Mouse (Mus musculus): Measurements from ENCODE around the gene Hoxa4. TPM values are rescaled to one million over a fixed set of nuclear protein-coding genes. Genes with fewer than 3 reads are reported as not detected.

Hoxa4 gene
- polyA plus RNA-seq, 1 experiment from 2014 or later, result 3.1 TPM

GRCm38 (mm10) chr6:52219234-52219942 is 27.8 kb upstream of the Hoxa4 start:
- Histone ChIP-seq H3K4me3 (ENCODE audit: low read depth, low read length) (no peak overlapping the region), H3K36me3 (ENCODE audit: control insufficient read depth, insufficient read depth, low read length) (no peaks in the 10 kb centered on the region), H3K9ac (ENCODE audit: low read depth, low read length) (no peak overlapping the region), H3K4me2 (no peak overlapping the region), H3K9me3 (ENCODE audit: control insufficient read depth, low read length) (no peaks in the 10 kb centered on the region), H3K27me3 (replicated peaks; ENCODE audit: control insufficient read depth, insufficient read depth, low read length) (peaks cover 100% of the 10 kb centered on the region), H3K27ac (ENCODE audit: low read depth, low read length) (no peak overlapping the region), H3K4me1 (replicated peaks; ENCODE audit: control insufficient read depth, insufficient read depth, low read length) (no peaks in the 10 kb centered on the region)
- 30% methylated on average over 9 of the region's 9 CpGs for WGBS
- no peak for DNase-seq (ENCODE audit: low spot score)
- ATAC-seq (replicated peaks; ENCODE audit: low FRiP score), result no peak

- Histone ChIP-seq H3K9ac (ENCODE audit: low read depth, low read length) (no peak overlapping the region), H3K4me2 (no peak overlapping the region), H3K27me3 (replicated peaks; ENCODE audit: control insufficient read depth, insufficient read depth, low read length) (peaks cover 100% of the 10 kb centered on the region), H3K4me1 (replicated peaks; ENCODE audit: control insufficient read depth, insufficient read depth, low read length) (no peaks in the 10 kb centered on the region), H3K4me3 (ENCODE audit: low read depth, low read length) (no peak overlapping the region), H3K36me3 (ENCODE audit: control insufficient read depth, insufficient read depth, low read length) (no peaks in the 10 kb centered on the region), H3K9me3 (ENCODE audit: control insufficient read depth, low read length) (no peaks in the 10 kb centered on the region), H3K27ac (ENCODE audit: low read depth, low read length) (no peak overlapping the region)
- no peak for DNase-seq (ENCODE audit: low spot score)
- no peak for ATAC-seq (replicated peaks; ENCODE audit: low FRiP score)
- 8% methylated on average over 14 of the region's 14 CpGs for WGBS
These were observed 27.2 kb upstream of the Hoxa4 start for GRCm38 (mm10) chr6:52218643-52219215.

- no peak for ATAC-seq (replicated peaks; ENCODE audit: low FRiP score)
- Histone ChIP-seq H3K9me3 (ENCODE audit: control insufficient read depth, low read length) (no peaks in the 10 kb centered on the region), H3K27ac (ENCODE audit: low read depth, low read length) (no peak overlapping the region), H3K27me3 (replicated peaks; ENCODE audit: control insufficient read depth, insufficient read depth, low read length) (peaks cover 100% of the 10 kb centered on the region), H3K9ac (ENCODE audit: low read depth, low read length) (no peak overlapping the region), H3K4me3 (ENCODE audit: low read depth, low read length) (peak overlapping the region; percentile 40; the same call in 1 of the 2 replicates), H3K36me3 (ENCODE audit: control insufficient read depth, insufficient read depth, low read length) (no peaks in the 10 kb centered on the region), H3K4me2 (peak overlapping the region; percentile 62), H3K4me1 (replicated peaks; ENCODE audit: control insufficient read depth, insufficient read depth, low read length) (no peaks in the 10 kb centered on the region)
- 7% methylated on average over 23 of the region's 23 CpGs for WGBS
- no peak for DNase-seq (ENCODE audit: low spot score)
These were observed 26.5 kb upstream of the Hoxa4 start for GRCm38 (mm10) chr6:52217895-52218642.

- no peak overlapping the region for H3K9ac ChIP-seq (ENCODE audit: low read depth, low read length)
- H3K4me1 ChIP-seq (replicated peaks; ENCODE audit: control insufficient read depth, insufficient read depth, low read length), result no peaks in the 10 kb centered on the region
- H3K9me3 ChIP-seq (ENCODE audit: control insufficient read depth, low read length), result no peaks in the 10 kb centered on the region
- ATAC-seq (replicated peaks; ENCODE audit: low FRiP score) (no peak), DNase-seq (ENCODE audit: low spot score) (no peak)
- under 1% methylated on average over 25 of the region's 25 CpGs for WGBS
- H3K27ac ChIP-seq (ENCODE audit: low read depth, low read length), result no peak overlapping the region
- H3K4me3 ChIP-seq (ENCODE audit: low read depth, low read length), result peak overlapping the region; percentile 40
- H3K27me3 ChIP-seq (replicated peaks; ENCODE audit: control insufficient read depth, insufficient read depth, low read length), result peaks cover 100% of the 10 kb centered on the region
- H3K36me3 ChIP-seq (ENCODE audit: control insufficient read depth, insufficient read depth, low read length), result no peaks in the 10 kb centered on the region
- peak overlapping the region; percentile 62 for H3K4me2 ChIP-seq
These were observed 25.9 kb upstream of the Hoxa4 start for GRCm38 (mm10) chr6:52217459-52217768.

- H3K27ac ChIP-seq (ENCODE audit: low read depth, low read length), result no peak overlapping the region
- H3K4me3 ChIP-seq (ENCODE audit: low read depth, low read length), result peak overlapping the region; percentile 40
- H3K36me3 ChIP-seq (ENCODE audit: control insufficient read depth, insufficient read depth, low read length), result no peaks in the 10 kb centered on the region
- 2% methylated on average over 60 of the region's 60 CpGs for whole genome bisulfite sequencing
- H3K9ac ChIP-seq (ENCODE audit: low read depth, low read length), result peak overlapping the region; percentile 12; the same call in 1 of the 2 replicates
- H3K9me3 ChIP-seq (ENCODE audit: control insufficient read depth, low read length), result no peaks in the 10 kb centered on the region
- H3K4me1 ChIP-seq (replicated peaks; ENCODE audit: control insufficient read depth, insufficient read depth, low read length), result no peaks in the 10 kb centered on the region; the same call in 1 of the 2 replicates
- no peak for DNase-seq (ENCODE audit: low spot score)
- H3K4me2 ChIP-seq, result peak overlapping the region; percentile 62
- H3K27me3 ChIP-seq (replicated peaks; ENCODE audit: control insufficient read depth, insufficient read depth, low read length), result peaks cover 100% of the 10 kb centered on the region
- no peak for ATAC-seq (replicated peaks; ENCODE audit: low FRiP score)
These were observed 25.3 kb upstream of the Hoxa4 start for GRCm38 (mm10) chr6:52216691-52217458.

- WGBS, result 4% methylated on average over 30 of the region's 30 CpGs
- peak overlapping the region; percentile 23; the same call in 1 of the 2 replicates for H3K4me2 ChIP-seq
- ATAC-seq (replicated peaks; ENCODE audit: low FRiP score) (no peak), DNase-seq (ENCODE audit: low spot score) (no peak)
- H3K27ac ChIP-seq (ENCODE audit: low read depth, low read length), result no peak overlapping the region
- no peak overlapping the region for H3K9ac ChIP-seq (ENCODE audit: low read depth, low read length)
- H3K4me1 ChIP-seq (replicated peaks; ENCODE audit: control insufficient read depth, insufficient read depth, low read length), result no peaks in the 10 kb centered on the region; the same call in 1 of the 2 replicates
- no peak overlapping the region for H3K4me3 ChIP-seq (ENCODE audit: low read depth, low read length)
- H3K27me3 ChIP-seq (replicated peaks; ENCODE audit: control insufficient read depth, insufficient read depth, low read length), result peaks cover 100% of the 10 kb centered on the region
- no peaks in the 10 kb centered on the region for H3K36me3 ChIP-seq (ENCODE audit: control insufficient read depth, insufficient read depth, low read length)
- H3K9me3 ChIP-seq (ENCODE audit: control insufficient read depth, low read length), result no peaks in the 10 kb centered on the region
These were observed 24.4 kb upstream of the Hoxa4 start for GRCm38 (mm10) chr6:52215771-52216535.

GRCm38 (mm10) chr6:52215070-52215469 is 23.5 kb upstream of the Hoxa4 start:
- no peak overlapping the region for H3K4me2 ChIP-seq
- H3K9me3 ChIP-seq (ENCODE audit: control insufficient read depth, low read length), result no peaks in the 10 kb centered on the region
- H3K36me3 ChIP-seq (ENCODE audit: control insufficient read depth, insufficient read depth, low read length), result no peaks in the 10 kb centered on the region
- H3K4me3 ChIP-seq (ENCODE audit: low read depth, low read length), result no peak overlapping the region
- H3K27me3 ChIP-seq (replicated peaks; ENCODE audit: control insufficient read depth, insufficient read depth, low read length), result peaks cover 100% of the 10 kb centered on the region
- DNase-seq (ENCODE audit: low spot score), result no peak
- H3K27ac ChIP-seq (ENCODE audit: low read depth, low read length), result no peak overlapping the region
- H3K4me1 ChIP-seq (replicated peaks; ENCODE audit: control insufficient read depth, insufficient read depth, low read length), result no peaks in the 10 kb centered on the region; the same call in 1 of the 2 replicates
- no peak overlapping the region for H3K9ac ChIP-seq (ENCODE audit: low read depth, low read length)
- WGBS, result 16% methylated on average over 3 of the region's 3 CpGs
- no peak for ATAC-seq (replicated peaks; ENCODE audit: low FRiP score)

- Histone ChIP-seq H3K9me3 (ENCODE audit: control insufficient read depth, low read length) (no peaks in the 10 kb centered on the region), H3K4me2 (no peak overlapping the region), H3K27ac (ENCODE audit: low read depth, low read length) (no peak overlapping the region), H3K36me3 (ENCODE audit: control insufficient read depth, insufficient read depth, low read length) (no peaks in the 10 kb centered on the region), H3K4me3 (ENCODE audit: low read depth, low read length) (no peak overlapping the region), H3K27me3 (replicated peaks; ENCODE audit: control insufficient read depth, insufficient read depth, low read length) (peaks cover 100% of the 10 kb centered on the region), H3K4me1 (replicated peaks; ENCODE audit: control insufficient read depth, insufficient read depth, low read length) (no peaks in the 10 kb centered on the region; the same call in 1 of the 2 replicates), H3K9ac (ENCODE audit: low read depth, low read length) (no peak overlapping the region)
- WGBS, result 23% methylated on average over 5 of the region's 5 CpGs
- DNase-seq (ENCODE audit: low spot score), result no peak
- ATAC-seq (replicated peaks; ENCODE audit: low FRiP score), result no peak
These were observed 22.7 kb upstream of the Hoxa4 start for GRCm38 (mm10) chr6:52214271-52214670.
